In the genomic region with DNA sequence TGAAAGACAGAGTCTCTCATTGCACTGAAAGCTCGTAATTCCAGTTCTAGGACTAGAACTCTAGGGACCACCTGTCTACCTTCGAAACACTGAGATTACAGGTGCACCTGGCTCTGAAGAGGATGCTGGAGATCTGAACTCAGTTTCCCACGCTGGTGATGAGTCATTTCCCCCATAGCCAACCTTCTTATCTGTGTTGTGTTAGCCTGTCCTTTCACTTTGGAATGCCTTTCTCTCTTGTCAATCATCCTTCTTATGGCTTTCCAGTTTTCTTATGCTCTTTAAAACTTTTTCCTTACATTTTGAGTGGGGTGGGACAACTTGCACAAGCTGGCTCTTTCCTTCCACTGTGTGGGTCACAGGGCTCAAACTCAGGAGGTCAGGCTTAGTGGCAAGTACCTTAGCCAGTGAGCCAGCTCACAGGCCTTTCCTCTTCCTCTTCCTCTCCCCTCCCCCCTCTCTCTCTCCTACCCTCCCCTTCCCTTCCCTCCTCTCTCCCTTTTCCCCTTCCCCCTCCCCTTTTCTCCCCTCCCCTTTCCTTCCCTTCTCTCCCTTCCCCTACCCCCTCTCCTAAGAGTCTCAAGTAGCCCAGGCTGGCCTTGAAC, we compare ENCODE assay signal across 10 mouse cellular contexts. TPM values are rescaled to one million over a fixed set of nuclear protein-coding genes. Genes with fewer than 3 reads are reported as not detected.
DNase-seq lines count a peak whose midpoint lies in the region; ATAC-seq and TF ChIP-seq lines count a peak whose summit lies in the region.
"Had no signal": no experiment of that assay in that cellular context is flagged by ENCODE, and none has a peak within 500 bp of the region (broad histone marks: within the 10 kb centered on the region; RNA-seq: fewer than 3 reads in every experiment).

No protein-coding gene starts in this region.

- peak overlapping the region; percentile 62; the same call in 1 of the 2 replicates for H3K9ac ChIP-seq in kidney, embryonic 14.5 days (ENCODE audit: low read depth, low read length)
- no peak overlapping the region for H3K9ac ChIP-seq in midbrain, embryonic 16.5 days (ENCODE audit: low read depth, low read length)

- no peak for TF ChIP-seq POLR2A in kidney, adult 2 months (IDR thresholded peaks at IDR 0.05; ENCODE audit: low read depth, low read length)
- no peak for TF ChIP-seq POLR2A in bone marrow macrophage, adult 2 months (IDR thresholded peaks at IDR 0.05; ENCODE audit: borderline replicate concordance, low read depth, low read length)

- no peak for ATAC-seq in kidney, embryonic 14.5 days (ENCODE audit: low FRiP score, low TSS enrichment)
- no peak for ATAC-seq in midbrain, embryonic 16.5 days

- no peak overlapping the region for H3K27ac ChIP-seq in kidney, embryonic 14.5 days (ENCODE audit: low read depth, low read length)
- no peak overlapping the region for H3K27ac ChIP-seq in kidney, adult 2 months (ENCODE audit: insufficient read depth, low read depth, low read length)
- H3K27ac ChIP-seq in bone marrow macrophage, adult 2 months (ENCODE audit: insufficient read depth, low read depth, low read length), result peak overlapping the region; percentile 62
- no peak overlapping the region for H3K27ac ChIP-seq in midbrain, embryonic 16.5 days (ENCODE audit: low read length)

- peak overlapping the region; percentile 81; the same call in 1 of the 2 replicates for H3K4me2 ChIP-seq in kidney, embryonic 14.5 days (replicated peaks; ENCODE audit: low read depth, low read length)
- H3K4me2 ChIP-seq in midbrain, embryonic 16.5 days (ENCODE audit: low read length), result peak overlapping the region; percentile 93

- H3K27me3 ChIP-seq in kidney, embryonic 14.5 days (ENCODE audit: control insufficient read depth, insufficient read depth, low read length), result no peaks in the 10 kb centered on the region
- H3K27me3 ChIP-seq in kidney, adult 2 months (replicated peaks; ENCODE audit: control insufficient read depth, insufficient read depth, low read length), result no peaks in the 10 kb centered on the region
- no peaks in the 10 kb centered on the region for H3K27me3 ChIP-seq in midbrain, embryonic 16.5 days (ENCODE audit: control insufficient read depth, insufficient read depth, low read depth, low read length)

- H3K4me3 ChIP-seq in kidney, embryonic 14.5 days (ENCODE audit: low read length), result peak overlapping the region; percentile 59
- no peak overlapping the region for H3K4me3 ChIP-seq in kidney, adult 2 months (ENCODE audit: insufficient read depth, low read depth, low read length)
- peak overlapping the region; percentile 65; the same call in 1 of the 2 replicates for H3K4me3 ChIP-seq in bone marrow macrophage, adult 2 months (ENCODE audit: insufficient read depth, low read length)
- no peak overlapping the region for H3K4me3 ChIP-seq in midbrain, embryonic 16.5 days (ENCODE audit: low read depth, low read length)

- WGBS in kidney, embryonic 14.5 days, result 88% methylated on average over 3 of the region's 3 CpGs
- WGBS in kidney, adult 2 months, result 87% methylated on average over 3 of the region's 3 CpGs
- 86% methylated on average over 3 of the region's 3 CpGs for WGBS in midbrain, embryonic 16.5 days

- peaks cover 26% of the 10 kb centered on the region for H3K36me3 ChIP-seq in kidney, embryonic 14.5 days (ENCODE audit: control insufficient read depth, insufficient read depth, low read length)
- H3K36me3 ChIP-seq in kidney, adult 2 months (ENCODE audit: control insufficient read depth, insufficient read depth, low read length), result peaks cover 2% of the 10 kb centered on the region
- H3K36me3 ChIP-seq in midbrain, embryonic 16.5 days (ENCODE audit: control insufficient read depth, insufficient read depth, low read length), result peaks cover 16% of the 10 kb centered on the region

- H3K9me3 ChIP-seq in kidney, embryonic 14.5 days (ENCODE audit: control insufficient read depth, low read length), result no peaks in the 10 kb centered on the region
- H3K9me3 ChIP-seq in midbrain, embryonic 16.5 days (replicated peaks; ENCODE audit: control insufficient read depth, low read length, poor library complexity, severe bottlenecking), result no peaks in the 10 kb centered on the region

- DNase-seq in kidney, adult 2 months, result no peak
- peak; percentile 59 for DNase-seq in induced T-regulatory cell, adult 2 months (ENCODE audit: low read depth)
- DNase-seq in ovary, adult 18-20 months (ENCODE audit: low spot score), result no peak
- DNase-seq in cerebellum, postnatal 4 days (ENCODE audit: low spot score in 2 of 2), result no peak
- no peak for DNase-seq in left cerebral cortex, adult 18-20 months (ENCODE audit: low spot score in 2 of 2)
- DNase-seq: embryo, embryonic 11 days had no signal

- H3K4me1 ChIP-seq in kidney, embryonic 14.5 days (ENCODE audit: control insufficient read depth, insufficient read depth, low read length), result peaks cover 8% of the 10 kb centered on the region; the same call in 1 of the 2 replicates
- no peaks in the 10 kb centered on the region; the same call in 1 of the 2 replicates for H3K4me1 ChIP-seq in kidney, adult 2 months (ENCODE audit: control insufficient read depth, insufficient read depth, low read length)
- peaks cover 23% of the 10 kb centered on the region for H3K4me1 ChIP-seq in bone marrow macrophage, adult 2 months (ENCODE audit: control insufficient read depth, insufficient read depth, low read length)
- H3K4me1 ChIP-seq in midbrain, embryonic 16.5 days (ENCODE audit: control insufficient read depth, insufficient read depth, low read length), result peaks cover 25% of the 10 kb centered on the region

- TF ChIP-seq CTCF in kidney, adult 2 months (conservative IDR thresholded peaks at IDR 0.05; ENCODE audit: insufficient read depth, insufficient read length, low read depth, low read length), result no peak
- no peak for TF ChIP-seq CTCF in bone marrow macrophage, adult 2 months (IDR thresholded peaks at IDR 0.05; ENCODE audit: low read depth, low read length)

RNA-seq across cellular contexts. Expression of gene Ift172, which starts 1.2 kb away (rescaled TPM):
- 26.3 and 31.9 TPM in 2 replicates for polyA plus RNA-seq in kidney, embryonic 14.5 days (2014; fragmentation: Nextera tagmentation; extraction: Ambion mirVana)
- 33.2 and 34.2 TPM in 2 replicates for polyA plus RNA-seq in kidney, adult 2 months (2012; rRNA removed)
- polyA plus RNA-seq in bone marrow macrophage, adult 2 months (2012; ENCODE audit: insufficient read depth, insufficient read length, missing spikeins), result 36.9 and 45.0 TPM in 2 replicates
- 32.3 and 40.0 TPM in 2 replicates for polyA plus RNA-seq in midbrain, embryonic 16.5 days (2015; fragmentation: Nextera tagmentation; extraction: Ambion mirVana)
- total RNA-seq in left cerebral cortex, adult 18-20 months (2021), result 100 to 1,000 TPM in 1 of 2 experiments, 10 to 100 TPM in 1; 95.7 to 101 TPM

RNA-seq across cellular contexts. Expression of gene Fndc4, which starts 6.2 kb away (rescaled TPM):
- polyA plus RNA-seq in kidney, embryonic 14.5 days (2014; fragmentation: Nextera tagmentation; extraction: Ambion mirVana), result 42.8 and 55.6 TPM in 2 replicates
- 8.8 and 14.0 TPM in 2 replicates for polyA plus RNA-seq in kidney, adult 2 months (2012; rRNA removed)
- polyA plus RNA-seq in bone marrow macrophage, adult 2 months (2012; ENCODE audit: insufficient read depth, insufficient read length, missing spikeins), result not detected in 2 replicates
- polyA plus RNA-seq in midbrain, embryonic 16.5 days (2015; fragmentation: Nextera tagmentation; extraction: Ambion mirVana), result 96.2 and 97.6 TPM in 2 replicates
- total RNA-seq in left cerebral cortex, adult 18-20 months (2021), result 100 to 1,000 TPM; 159 to 160 TPM

RNA-seq across cellular contexts. Expression of gene Gckr, which starts 7.5 kb away (rescaled TPM):
- 0.76 TPM in 1 of 2 replicates, not detected in the other for polyA plus RNA-seq in kidney, embryonic 14.5 days (2014; fragmentation: Nextera tagmentation; extraction: Ambion mirVana)
- polyA plus RNA-seq in kidney, adult 2 months (2012; rRNA removed), result 0.09 and 0.38 TPM in 2 replicates
- polyA plus RNA-seq in bone marrow macrophage, adult 2 months (2012; ENCODE audit: insufficient read depth, insufficient read length, missing spikeins), result not detected in 2 replicates
- polyA plus RNA-seq in midbrain, embryonic 16.5 days (2015; fragmentation: Nextera tagmentation; extraction: Ambion mirVana), result 0.42 and 1.6 TPM in 2 replicates
- not detected for total RNA-seq in left cerebral cortex, adult 18-20 months (2021)

RNA-seq across cellular contexts. Expression of gene Krtcap3, which starts 38.2 kb away (rescaled TPM):
- polyA plus RNA-seq in kidney, embryonic 14.5 days (2014; fragmentation: Nextera tagmentation; extraction: Ambion mirVana), result 28.0 and 31.8 TPM in 2 replicates
- 19.7 and 23.6 TPM in 2 replicates for polyA plus RNA-seq in kidney, adult 2 months (2012; rRNA removed)
- polyA plus RNA-seq in bone marrow macrophage, adult 2 months (2012; ENCODE audit: insufficient read depth, insufficient read length, missing spikeins), result 4.6 and 8.3 TPM in 2 replicates
- 2.1 and 2.2 TPM in 2 replicates for polyA plus RNA-seq in midbrain, embryonic 16.5 days (2015; fragmentation: Nextera tagmentation; extraction: Ambion mirVana)
- total RNA-seq in left cerebral cortex, adult 18-20 months (2021), result 1 to 10 TPM; 1.9 to 2.4 TPM

RNA-seq across cellular contexts. Expression of gene Gm9970, which starts 48.7 kb away (rescaled TPM):
- polyA plus RNA-seq in kidney, embryonic 14.5 days (2014; fragmentation: Nextera tagmentation; extraction: Ambion mirVana), result 0.39 and 0.72 TPM in 2 replicates
- 0.45 and 0.96 TPM in 2 replicates for polyA plus RNA-seq in kidney, adult 2 months (2012; rRNA removed)
- polyA plus RNA-seq in bone marrow macrophage, adult 2 months (2012; ENCODE audit: insufficient read depth, insufficient read length, missing spikeins), result not detected in 2 replicates
- 0.62 and 0.71 TPM in 2 replicates for polyA plus RNA-seq in midbrain, embryonic 16.5 days (2015; fragmentation: Nextera tagmentation; extraction: Ambion mirVana)
- total RNA-seq in left cerebral cortex, adult 18-20 months (2021), result not detected
- polyA plus RNA-seq: large intestine, adult 2 months had no signal

Comparison
In these comparisons a context has a peak if more than half of its experiments do, and no peak if none do; other contexts are left out.
1. H3K4me3 ChIP-seq: peak in kidney, embryonic 14.5 days (single experiment) and bone marrow macrophage, adult 2 months (single experiment); none in kidney, adult 2 months (single experiment) and midbrain, embryonic 16.5 days (single experiment).